Mouse (Mus musculus) G1E (cell line): ENCODE results near the gene Dnm2.

Experiments used
- CTCF ChIP-seq: IDR thresholded peaks from 2 replicates; pipeline ENCODE4 v1.5.1; 2012; ENCODE audit warnings: low read depth, low read length, inconsistent platforms, mixed read lengths
- GATA1 ChIP-seq: IDR thresholded peaks from 2 replicates; pipeline ENCODE4 v1.6.1; 2012; ENCODE audit warnings: borderline replicate concordance, low read length, inconsistent platforms, mixed read lengths
- GATA2 ChIP-seq: IDR thresholded peaks from 2 replicates; pipeline ENCODE4 v1.6.1; 2012; ENCODE audit warnings: low read depth, low read length, inconsistent platforms, borderline replicate concordance

- TF ChIP-seq CTCF (no peak), GATA1 (no peak), GATA2 (no peak)
Measured at GRCm38 (mm10) chr9:21496308-21497049, 71.8 kb downstream of the Dnm2 start.
